Mouse (Mus musculus) intestine, postnatal 0 days (tissue): ENCODE data around the gene Agk. TPM values are rescaled to one million over a fixed set of nuclear protein-coding genes. Genes with fewer than 3 reads are reported as not detected.

Experiments
- ATAC-seq: fragments of 200-750 bp; cut with Nextera tagmentation; 2 replicates; pipeline ENCODE4 v1.8.0; 2017; ENCODE audit warnings: mild to moderate bottlenecking, moderate TSS enrichment, moderate library complexity
- H3K27ac ChIP-seq: fragments of 300-500 bp; sonication (generic); 2 replicates; pipeline ENCODE4 v1.5.1; 2014; ENCODE audit warnings: mild to moderate bottlenecking, low read depth, low read length, moderate library complexity
- H3K27me3 ChIP-seq: fragments of 300-500 bp; sonication (generic); replicated peaks from 2 replicates; pipeline ENCODE4 v1.6.1; 2014; ENCODE audit warnings: low read length, mixed read lengths; ENCODE audit not compliant: control insufficient read depth, insufficient read depth
- H3K36me3 ChIP-seq: fragments of 300-500 bp; sonication (generic); 2 replicates; pipeline ENCODE4 v1.6.1; 2014; ENCODE audit warnings: mild to moderate bottlenecking, moderate library complexity; ENCODE audit not compliant: control insufficient read depth, insufficient read depth
- H3K4me1 ChIP-seq: fragments of 300-500 bp; sonication (generic); replicated peaks from 2 replicates; pipeline ENCODE4 v1.6.1; 2014; ENCODE audit warnings: antibody characterized with exemption, low read length, mixed read lengths; ENCODE audit not compliant: control insufficient read depth, insufficient read depth
- H3K4me2 ChIP-seq: fragments of 300-500 bp; sonication (generic); replicated peaks from 2 replicates; pipeline ENCODE4 v1.6.1; 2014; ENCODE audit warnings: low read depth, mild to moderate bottlenecking, moderate library complexity
- H3K4me3 ChIP-seq: fragments of 300-500 bp; sonication (generic); 2 replicates; pipeline ENCODE4 v1.5.1; 2014; ENCODE audit warnings: low read depth, low read length
- H3K9ac ChIP-seq: fragments of 300-500 bp; sonication (generic); 2 replicates; pipeline ENCODE4 v1.6.1; 2014; ENCODE audit warnings: mild to moderate bottlenecking, low read depth, low read length
- H3K9me3 ChIP-seq: fragments of 300-500 bp; sonication (generic); 2 replicates; pipeline ENCODE4 v1.6.1; 2016; ENCODE audit warnings: mixed run types; ENCODE audit not compliant: control insufficient read depth
- CTCF ChIP-seq: sonication (generic); IDR thresholded peaks from 2 replicates; pipeline ENCODE4 v1.5.1; 2016; ENCODE audit warnings: low read depth, mild to moderate bottlenecking, control low read depth, antibody characterized with exemption, moderate library complexity
- WGBS: fragments of 180-500 bp; shearing (Covaris S2); extraction: QIAGEN DNeasy Blood & Tissue Kit; methylation state at CpG from one replicate; pipeline ENCODE4 v1.1.7; 2014; 5-methylcytosine and 5-hydroxymethylcytosine counted together
- polyA plus RNA-seq: library from polyadenylated mRNA; unstranded; fragments of >200 nt; fragmentation: Nextera tagmentation; extraction: Ambion mirVana; gene quantifications from 2 replicates; pipeline ENCODE4 v1.2.1, GENCODE M21; 2015

The Agk gene
- polyA plus RNA-seq, result 10.0 and 10.9 TPM in 2 replicates

- no peaks in the 10 kb centered on the region for H3K27me3 ChIP-seq
- 2% methylated on average over 52 of the region's 52 CpGs for WGBS
- no peaks in the 10 kb centered on the region for H3K4me1 ChIP-seq
- peak within 1 kb of the TSS; percentile 63 for H3K4me2 ChIP-seq
- H3K9me3 ChIP-seq, result no peaks in the 10 kb centered on the region
- H3K4me3 ChIP-seq, result peak within 1 kb of the TSS; percentile 62
- peak; percentile 20; the same call in 1 of the 2 replicates for TF ChIP-seq CTCF
- peak within 1 kb of the TSS; percentile 55 for H3K9ac ChIP-seq
- H3K36me3 ChIP-seq, result 0 out of 2 replicates have a peak, but pooled peaks cover 5% of the 10 kb centered on the region
- peak; percentile 95 for ATAC-seq
- peak within 1 kb of the TSS; percentile 62 for H3K27ac ChIP-seq
Observed at GRCm38 (mm10) chr6:40324897-40325841, at the start of gene Agk. Gene Agk, plus strand, starts transcription at chr6:40325172.

- no peak overlapping the region for H3K27ac ChIP-seq
- H3K27me3 ChIP-seq, result no peaks in the 10 kb centered on the region
- H3K36me3 ChIP-seq, result no peaks in the 10 kb centered on the region
- 78% methylated on average over 5 of the region's 5 CpGs for WGBS
- H3K9me3 ChIP-seq, result no peaks in the 10 kb centered on the region
- no peak overlapping the region for H3K4me3 ChIP-seq
- no peak overlapping the region for H3K9ac ChIP-seq
- no peak for TF ChIP-seq CTCF
- H3K4me1 ChIP-seq, result no peaks in the 10 kb centered on the region
- ATAC-seq, result no peak
- H3K4me2 ChIP-seq, result no peak overlapping the region
Observed at GRCm38 (mm10) chr6:40300707-40301106, 24.3 kb upstream of the Agk start.

GRCm38 (mm10) chr6:40303379-40303778, 21.6 kb upstream of the Agk start:
- Histone ChIP-seq H3K9ac (no peak overlapping the region), H3K27me3 (no peaks in the 10 kb centered on the region), H3K4me2 (no peak overlapping the region), H3K9me3 (no peaks in the 10 kb centered on the region), H3K27ac (no peak overlapping the region), H3K36me3 (no peaks in the 10 kb centered on the region), H3K4me3 (no peak overlapping the region), H3K4me1 (no peaks in the 10 kb centered on the region)
- no peak for ATAC-seq
- 8% methylated on average over 6 of the region's 6 CpGs for WGBS
- TF ChIP-seq CTCF, result peak; percentile 80

- no peak for ATAC-seq
- no peak overlapping the region for H3K4me3 ChIP-seq
Observed at GRCm38 (mm10) chr6:40304972-40305371, 20.0 kb upstream of the Agk start.

GRCm38 (mm10) chr6:40326341-40326740, 1.4 kb downstream of the Agk start:
- no peak overlapping the region for H3K4me2 ChIP-seq
- H3K4me1 ChIP-seq, result no peaks in the 10 kb centered on the region
- no peak for ATAC-seq
- H3K9ac ChIP-seq, result no peak overlapping the region
- H3K4me3 ChIP-seq, result no peak overlapping the region
- no peak overlapping the region for H3K27ac ChIP-seq
- TF ChIP-seq CTCF, result no peak
- H3K36me3 ChIP-seq, result 0 out of 2 replicates have a peak, but pooled peaks cover 6% of the 10 kb centered on the region
- no peaks in the 10 kb centered on the region for H3K9me3 ChIP-seq
- 84% methylated on average over 8 of the region's 8 CpGs for WGBS
- H3K27me3 ChIP-seq, result no peaks in the 10 kb centered on the region

More at GRCm38 (mm10) chr6:40304972-40305371, 20.0 kb upstream of the Agk start:
- Histone ChIP-seq H3K9ac (no peak overlapping the region), H3K4me2 (no peak overlapping the region), H3K4me1 (no peaks in the 10 kb centered on the region), H3K36me3 (no peaks in the 10 kb centered on the region), H3K27ac (no peak overlapping the region), H3K9me3 (no peaks in the 10 kb centered on the region), H3K27me3 (no peaks in the 10 kb centered on the region)
- no peak for TF ChIP-seq CTCF

GRCm38 (mm10) chr6:40333497-40333896, 8.5 kb downstream of the Agk start:
- Histone ChIP-seq H3K9me3 (no peaks in the 10 kb centered on the region), H3K4me1 (no peaks in the 10 kb centered on the region), H3K27me3 (no peaks in the 10 kb centered on the region), H3K4me2 (no peak overlapping the region), H3K36me3 (peaks cover 33% of the 10 kb centered on the region), H3K4me3 (no peak overlapping the region), H3K27ac (no peak overlapping the region), H3K9ac (no peak overlapping the region)
- WGBS, result 56% methylated on average over 2 of the region's 2 CpGs
- no peak for TF ChIP-seq CTCF
- ATAC-seq, result no peak
